Mouse (Mus musculus) stomach, embryonic 16.5 days (tissue): ENCODE results near the gene Ccdc47. TPM values are rescaled to one million over a fixed set of nuclear protein-coding genes. Genes with fewer than 3 reads are reported as not detected.

Experiments
- ATAC-seq: fragments of 200-750 bp; cut with Nextera tagmentation; 2 replicates; pipeline ENCODE4 v1.8.0; 2017; ENCODE audit warnings: moderate number of reproducible peaks, moderate TSS enrichment; ENCODE audit not compliant: insufficient read depth, low FRiP score
- H3K27ac ChIP-seq: fragments of 300-500 bp; sonication (generic); 2 replicates; pipeline ENCODE4 v1.5.1; 2014; ENCODE audit warnings: low read length
- H3K27me3 ChIP-seq: fragments of 300-500 bp; sonication (generic); 2 replicates; pipeline ENCODE4 v1.6.1; 2014; ENCODE audit warnings: low read length, control low read depth, mixed read lengths; ENCODE audit not compliant: control insufficient read depth, insufficient read depth
- H3K36me3 ChIP-seq: fragments of 300-500 bp; sonication (generic); 2 replicates; pipeline ENCODE4 v1.6.1; 2014; ENCODE audit warnings: low read length; ENCODE audit not compliant: control insufficient read depth, insufficient read depth
- H3K4me1 ChIP-seq: fragments of 300-500 bp; sonication (generic); 2 replicates; pipeline ENCODE4 v1.6.1; 2014; ENCODE audit warnings: low read length, control low read depth, mixed read lengths; ENCODE audit not compliant: control insufficient read depth, insufficient read depth
- H3K4me2 ChIP-seq: fragments of 300-500 bp; sonication (generic); 2 replicates; pipeline ENCODE4 v1.6.1; 2014; ENCODE audit warnings: low read depth, low read length, mixed read lengths
- H3K4me3 ChIP-seq: fragments of 300-500 bp; sonication (generic); replicated peaks from 2 replicates; pipeline ENCODE4 v1.5.1; 2014; ENCODE audit warnings: mild to moderate bottlenecking, low read length
- H3K9ac ChIP-seq: fragments of 300-500 bp; sonication (generic); 2 replicates; pipeline ENCODE4 v1.6.1; 2014; ENCODE audit warnings: low read length
- H3K9me3 ChIP-seq: fragments of 300-500 bp; sonication (generic); replicated peaks from 2 replicates; pipeline ENCODE4 v1.6.1; 2016; ENCODE audit warnings: low read length, control low read depth; ENCODE audit not compliant: control insufficient read depth
- WGBS: fragments of 180-500 bp; shearing (Covaris S2); extraction: QIAGEN DNeasy Blood & Tissue Kit; methylation state at CpG from one replicate; pipeline ENCODE4 v1.1.7; 2014; 5-methylcytosine and 5-hydroxymethylcytosine counted together
- polyA plus RNA-seq: library from polyadenylated mRNA; unstranded; fragments of >200 nt; fragmentation: Nextera tagmentation; extraction: Ambion mirVana; gene quantifications from 2 replicates; pipeline ENCODE4 v1.2.1, GENCODE M21; 2015

Ccdc47 gene
- polyA plus RNA-seq, 1 experiment from 2014 or later = 100 TPM

DNA sequence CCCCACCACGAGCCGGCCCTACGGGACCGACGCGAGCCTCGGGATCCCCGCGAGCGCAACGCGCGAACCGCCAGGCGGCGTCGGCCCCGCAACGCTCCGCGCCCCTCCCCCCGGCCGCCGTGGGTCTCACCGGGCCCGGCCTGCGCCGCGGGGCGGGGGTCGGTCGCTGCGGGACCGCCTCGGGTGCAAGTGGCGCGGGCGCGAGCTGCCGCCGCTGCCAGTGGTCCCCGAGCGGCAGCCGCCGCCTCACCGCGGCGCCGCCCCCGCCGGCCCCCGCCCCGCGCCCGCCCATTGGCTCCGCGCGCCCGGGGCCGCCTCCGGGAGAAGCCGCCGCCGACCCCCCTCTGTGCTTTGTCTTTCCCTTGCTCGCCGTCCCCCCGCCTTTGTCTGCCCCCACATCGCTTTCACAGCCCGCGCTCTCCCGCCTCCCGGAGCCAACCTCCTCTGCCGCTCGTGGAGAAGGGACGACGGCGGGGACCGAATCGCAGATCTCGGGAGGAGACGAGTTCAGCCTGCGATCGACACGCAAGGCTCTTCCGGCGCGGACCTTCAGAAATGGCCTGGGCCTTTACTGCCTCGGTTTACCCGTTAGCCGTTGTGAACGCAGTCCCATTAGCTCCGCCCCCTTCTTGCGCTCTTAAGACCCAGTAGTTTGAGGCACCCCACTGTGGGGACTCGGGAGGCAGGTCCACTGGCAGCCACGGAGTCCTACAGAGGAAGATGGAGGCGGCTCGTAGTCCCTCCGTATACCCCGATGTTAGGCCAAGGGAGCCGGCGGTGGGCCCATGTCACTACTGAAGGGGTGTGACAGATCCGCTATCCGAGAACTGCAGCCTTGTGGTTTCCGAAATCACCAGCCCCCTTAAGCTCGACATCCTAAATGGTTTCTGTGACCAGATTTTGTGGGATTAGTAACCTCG is 56.0 kb downstream of the Ccdc47 start:
- peak overlapping the region; percentile 76 for H3K4me3 ChIP-seq
- 1% methylated on average over 89 of the region's 106 CpGs for WGBS

DNA sequence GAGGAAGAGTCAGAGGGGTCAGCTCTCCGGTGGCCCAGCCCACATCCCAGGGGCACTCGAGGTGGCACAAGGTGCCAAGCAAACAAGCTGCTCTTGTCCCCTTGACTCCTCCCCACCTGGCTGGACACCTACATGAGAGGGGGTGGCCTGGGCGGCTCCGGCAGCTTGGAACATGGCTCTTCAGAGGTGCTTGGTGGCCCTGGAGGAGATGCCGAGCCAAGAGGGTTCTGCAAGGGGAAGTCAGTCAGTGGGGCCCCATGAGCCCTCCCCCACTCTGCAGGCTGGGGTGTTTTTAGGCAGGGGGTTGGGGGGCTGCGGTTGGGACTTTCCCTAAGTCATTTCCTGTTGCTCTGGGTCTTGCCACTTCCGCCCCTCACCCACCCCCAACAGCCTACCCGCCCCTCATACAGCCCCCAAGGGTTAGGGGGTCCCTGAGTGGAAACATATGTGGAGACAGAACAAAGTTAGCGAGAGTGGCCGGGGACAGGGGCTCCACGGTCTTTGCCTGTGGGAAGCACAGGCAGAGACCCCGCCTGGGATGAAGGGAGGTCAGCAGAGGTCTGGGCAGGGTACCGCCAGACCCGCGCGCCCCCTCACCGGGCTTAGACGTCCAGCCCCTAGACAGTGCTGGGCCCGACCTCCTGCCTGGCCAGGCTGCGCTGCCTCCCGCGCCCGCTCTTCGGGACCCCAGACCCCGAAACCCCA is 56.8 kb downstream of the Ccdc47 start:
- H3K4me2 ChIP-seq = peak overlapping the region; percentile 92
- under 1% methylated on average over 24 of the region's 25 CpGs for WGBS
- peak; percentile 38; the same call in 1 of the 2 replicates for ATAC-seq

More for the DNA sequence above, 56.0 kb downstream of the Ccdc47 start:
- peak overlapping the region; percentile 89 for H3K27ac ChIP-seq
- ATAC-seq = peak; percentile 82
- no peaks in the 10 kb centered on the region for H3K27me3 ChIP-seq
- H3K9ac ChIP-seq = peak overlapping the region; percentile 95
- H3K4me2 ChIP-seq = peak overlapping the region; percentile 92
- H3K4me1 ChIP-seq = peaks cover 20% of the 10 kb centered on the region
- H3K36me3 ChIP-seq = 0 out of 2 replicates have a peak, but pooled peaks cover 4% of the 10 kb centered on the region
- no peaks in the 10 kb centered on the region for H3K9me3 ChIP-seq

DNA sequence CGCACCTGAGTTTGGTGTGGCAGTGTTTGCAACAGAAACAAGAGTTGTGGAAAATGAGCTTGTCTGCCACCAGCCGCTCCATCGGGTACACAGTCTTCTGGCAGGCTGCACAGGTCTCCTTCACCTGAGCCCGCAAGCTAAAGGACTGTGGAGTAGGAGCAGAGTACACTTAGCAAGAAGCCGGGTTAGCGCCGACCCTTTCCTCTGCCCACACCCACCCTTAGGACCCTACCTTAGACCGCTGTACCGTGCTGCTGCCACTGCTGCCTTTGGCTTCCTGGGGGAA is 57.3 kb downstream of the Ccdc47 start:
- peaks cover 7% of the 10 kb centered on the region; the same call in 1 of the 2 replicates for H3K36me3 ChIP-seq
- 0 out of 2 replicates have a peak, but pooled peaks have one; percentile 2 for ATAC-seq
- 37% methylated on average over 9 of the region's 9 CpGs for WGBS
- no peaks in the 10 kb centered on the region for H3K9me3 ChIP-seq
- peaks cover 20% of the 10 kb centered on the region for H3K4me1 ChIP-seq
- peak overlapping the region; percentile 89 for H3K27ac ChIP-seq
- no peaks in the 10 kb centered on the region for H3K27me3 ChIP-seq
- H3K9ac ChIP-seq = peak overlapping the region; percentile 95
- peak overlapping the region; percentile 76 for H3K4me3 ChIP-seq
- H3K4me2 ChIP-seq = peak overlapping the region; percentile 92

More for the DNA sequence above, 56.8 kb downstream of the Ccdc47 start:
- Histone ChIP-seq H3K9ac (peak overlapping the region; percentile 95), H3K4me3 (peak overlapping the region; percentile 76), H3K4me1 (peaks cover 20% of the 10 kb centered on the region), H3K27ac (peak overlapping the region; percentile 89), H3K27me3 (no peaks in the 10 kb centered on the region), H3K9me3 (no peaks in the 10 kb centered on the region), H3K36me3 (peaks cover 5% of the 10 kb centered on the region; the same call in 1 of the 2 replicates)

DNA sequence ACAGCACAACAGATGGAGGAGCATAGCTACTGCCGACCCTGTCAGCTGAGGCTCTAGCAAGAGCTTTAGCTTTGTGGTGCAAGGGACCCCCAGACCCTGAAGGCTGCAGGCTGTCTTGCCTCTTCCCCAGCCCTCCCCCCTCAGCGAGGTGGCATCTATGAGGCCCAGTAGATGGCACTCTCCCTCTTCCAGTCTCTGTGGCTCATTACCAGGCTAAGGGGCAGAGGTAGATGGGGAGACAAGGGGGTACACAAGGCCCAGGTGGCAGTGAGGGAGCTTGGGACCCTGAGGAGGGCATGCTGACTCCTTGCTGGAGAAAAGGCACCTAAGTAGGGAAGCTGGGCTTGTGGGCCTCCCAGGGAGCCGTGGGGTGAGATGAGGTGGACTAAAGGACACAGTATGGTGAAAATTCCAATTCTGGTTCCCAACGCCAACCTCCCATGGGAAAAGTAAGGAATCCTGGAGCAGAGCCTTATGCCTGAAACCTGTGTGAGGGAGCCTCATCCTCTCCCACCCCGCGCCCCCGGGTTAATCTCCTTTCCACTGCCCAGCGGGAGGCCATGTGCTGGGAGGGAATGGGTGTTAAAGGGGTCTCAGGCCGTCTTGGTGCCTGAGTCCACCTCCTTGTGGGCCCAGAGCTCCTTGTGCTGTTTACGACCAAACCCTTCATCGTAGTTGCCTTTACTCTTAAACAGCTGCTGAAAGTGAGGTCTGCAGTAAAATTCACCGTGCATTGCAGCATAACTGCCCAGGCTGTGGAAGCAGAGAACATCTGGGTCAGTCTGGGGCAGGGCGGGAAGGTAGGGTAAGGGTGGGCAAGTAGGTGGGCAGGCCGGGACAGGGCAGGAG is 57.8 kb downstream of the Ccdc47 start:
- Histone ChIP-seq H3K9me3 (no peaks in the 10 kb centered on the region), H3K27ac (0 out of 2 replicates have a peak overlapping the region, but pooled peaks have one; percentile 89), H3K4me3 (peak overlapping the region; percentile 76), H3K9ac (peak overlapping the region; percentile 95), H3K36me3 (peaks cover 7% of the 10 kb centered on the region; the same call in 1 of the 2 replicates), H3K4me1 (peaks cover 20% of the 10 kb centered on the region), H3K4me2 (peak overlapping the region; percentile 92), H3K27me3 (no peaks in the 10 kb centered on the region)
- WGBS = 57% methylated on average over 14 of the region's 14 CpGs
- no peak for ATAC-seq

DNA sequence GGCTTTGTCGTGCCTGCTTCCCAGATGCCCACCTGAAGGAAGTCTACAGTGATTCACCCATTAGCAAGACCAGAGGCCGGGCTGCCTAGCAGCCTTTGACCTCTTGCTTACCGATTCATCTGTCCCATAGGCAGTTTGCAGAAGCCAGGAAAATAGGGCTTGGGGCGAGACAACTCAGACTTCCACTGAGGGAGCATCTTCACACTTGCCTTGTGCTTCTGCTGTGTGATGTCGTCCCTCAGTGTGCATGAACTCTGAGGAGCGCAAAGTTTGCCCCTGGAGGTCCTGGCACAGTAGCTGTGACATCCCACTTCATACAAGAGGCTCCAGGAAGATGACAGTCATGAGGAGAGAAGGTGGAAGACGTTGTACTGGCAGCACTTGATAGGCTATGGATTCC is 59.0 kb downstream of the Ccdc47 start:
- WGBS = 79% methylated on average over 7 of the region's 7 CpGs
- H3K9me3 ChIP-seq = no peaks in the 10 kb centered on the region
- H3K27me3 ChIP-seq = no peaks in the 10 kb centered on the region
- no peak overlapping the region for H3K4me2 ChIP-seq
- peaks cover 9% of the 10 kb centered on the region for H3K36me3 ChIP-seq
- no peak overlapping the region for H3K9ac ChIP-seq
- H3K27ac ChIP-seq = no peak overlapping the region
- H3K4me1 ChIP-seq = peaks cover 20% of the 10 kb centered on the region
- H3K4me3 ChIP-seq = no peak overlapping the region
- no peak for ATAC-seq

DNA sequence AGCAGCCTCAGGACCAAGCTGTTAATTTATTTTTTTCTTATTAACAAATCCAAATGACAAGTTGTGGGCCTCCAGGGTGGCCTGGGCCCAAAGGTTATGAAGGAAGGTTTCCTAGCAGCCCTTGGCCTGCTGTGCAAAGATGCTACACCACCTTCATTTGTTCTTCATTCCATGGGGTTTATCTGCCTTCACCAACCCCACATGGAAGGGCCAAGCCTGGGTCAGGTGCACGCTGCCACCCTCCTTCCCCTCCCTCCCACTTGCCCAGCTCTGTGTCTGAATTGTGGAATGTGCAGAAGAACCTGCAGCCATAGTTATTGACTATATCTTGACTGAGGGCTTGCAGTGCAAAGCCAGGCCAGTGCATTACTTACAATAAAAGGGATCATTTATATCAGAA is 59.9 kb downstream of the Ccdc47 start:
- H3K27me3 ChIP-seq = no peaks in the 10 kb centered on the region
- H3K36me3 ChIP-seq = peaks cover 17% of the 10 kb centered on the region
- ATAC-seq = no peak
- no peak overlapping the region for H3K27ac ChIP-seq
- peaks cover 18% of the 10 kb centered on the region for H3K4me1 ChIP-seq
- H3K9ac ChIP-seq = no peak overlapping the region
- no peak overlapping the region for H3K4me2 ChIP-seq
- H3K9me3 ChIP-seq = no peaks in the 10 kb centered on the region
- 77% methylated on average over 1 of the region's 1 CpGs for WGBS
- no peak overlapping the region for H3K4me3 ChIP-seq

DNA sequence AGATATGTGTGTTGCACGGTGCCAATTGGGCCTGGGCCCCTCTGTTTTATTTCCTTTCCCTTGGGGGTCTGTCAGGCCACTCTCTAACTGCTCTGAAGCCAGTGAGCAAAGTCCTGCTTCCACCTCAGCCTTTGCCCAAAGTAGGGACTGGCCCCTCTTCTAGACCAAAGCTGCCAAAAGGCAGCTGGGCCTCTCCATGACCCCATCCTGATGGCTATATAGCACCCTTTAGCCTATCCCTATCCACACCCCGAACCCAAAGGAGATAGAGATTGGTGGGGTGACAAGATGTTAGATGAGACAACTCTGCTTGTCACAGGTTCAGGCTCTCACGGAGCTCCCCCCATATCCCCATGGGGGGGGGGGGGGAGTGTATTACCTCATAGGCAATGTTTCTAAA is 60.4 kb downstream of the Ccdc47 start:
- Histone ChIP-seq H3K36me3 (peaks cover 22% of the 10 kb centered on the region), H3K27ac (no peak overlapping the region), H3K27me3 (no peaks in the 10 kb centered on the region), H3K9ac (no peak overlapping the region), H3K9me3 (no peaks in the 10 kb centered on the region), H3K4me3 (no peak overlapping the region), H3K4me1 (peaks cover 13% of the 10 kb centered on the region), H3K4me2 (no peak overlapping the region)
- 59% methylated on average over 3 of the region's 3 CpGs for WGBS
- ATAC-seq = no peak

DNA sequence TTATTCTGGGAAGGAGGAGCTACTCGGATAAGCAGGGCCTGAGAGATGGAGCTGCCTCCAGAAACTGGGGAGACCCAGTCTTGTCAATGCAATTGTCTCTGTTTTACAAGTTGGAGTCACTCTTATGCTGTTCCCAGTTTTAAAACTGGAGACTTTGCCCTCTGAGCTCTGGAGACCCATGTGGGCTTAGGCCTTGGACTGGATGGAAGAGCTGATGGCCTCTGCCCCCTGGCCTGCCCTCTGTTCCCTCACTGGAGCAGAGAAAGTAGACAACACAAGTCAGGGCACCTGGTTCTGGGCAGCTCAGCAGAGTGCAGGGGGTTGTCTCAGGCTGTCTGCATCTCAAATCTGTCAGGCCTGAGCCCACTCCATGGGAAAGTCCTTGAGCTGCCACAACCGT is 61.4 kb downstream of the Ccdc47 start:
- H3K4me1 ChIP-seq = peaks cover 11% of the 10 kb centered on the region
- WGBS = 59% methylated on average over 2 of the region's 2 CpGs
- H3K27me3 ChIP-seq = no peaks in the 10 kb centered on the region
- no peak overlapping the region for H3K4me3 ChIP-seq
- H3K27ac ChIP-seq = no peak overlapping the region
- H3K36me3 ChIP-seq = peaks cover 31% of the 10 kb centered on the region
- H3K9ac ChIP-seq = no peak overlapping the region
- no peak for ATAC-seq
- H3K9me3 ChIP-seq = no peaks in the 10 kb centered on the region
- H3K4me2 ChIP-seq = no peak overlapping the region
